Mouse (Mus musculus) heart, adult 9 months (tissue): Measurements from ENCODE around the gene Olfr201.
"Not testable (repeated sequence)": the region's sequence is repeated elsewhere in the genome, so short reads cannot be mapped to it uniquely, and the experiment has no call there.

Experiments
- DNase-seq, 2 experiments: peaks; one replicate each; pipeline ENCODE4 v3.0.0; 2022; ENCODE audit warnings: low spot score in 2 of 2

Olfr201 gene

DNA sequence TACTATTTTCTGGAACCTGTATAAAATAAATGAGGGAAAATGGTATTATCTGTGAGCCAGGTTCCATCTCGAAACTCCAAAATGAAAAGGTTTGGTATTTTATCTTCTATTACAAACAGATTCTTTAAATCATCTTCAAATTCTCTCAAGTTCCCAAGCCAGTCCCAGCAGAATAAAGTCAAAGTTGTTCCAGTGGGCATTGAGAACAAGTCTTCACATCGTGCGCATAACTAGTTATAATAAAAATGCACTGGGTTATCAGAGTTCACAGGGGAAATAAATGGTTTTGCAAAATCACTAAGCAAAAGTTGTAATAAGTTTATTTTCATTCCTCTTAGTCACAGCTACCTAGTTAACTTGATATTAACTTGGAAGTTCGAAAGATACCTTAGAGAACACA, at the start of gene Olfr201:
Gene Olfr201, minus strand, starts transcription at position 101 of the 400 bp plus-strand sequence.
- DNase-seq = not testable (repeated sequence)

DNA sequence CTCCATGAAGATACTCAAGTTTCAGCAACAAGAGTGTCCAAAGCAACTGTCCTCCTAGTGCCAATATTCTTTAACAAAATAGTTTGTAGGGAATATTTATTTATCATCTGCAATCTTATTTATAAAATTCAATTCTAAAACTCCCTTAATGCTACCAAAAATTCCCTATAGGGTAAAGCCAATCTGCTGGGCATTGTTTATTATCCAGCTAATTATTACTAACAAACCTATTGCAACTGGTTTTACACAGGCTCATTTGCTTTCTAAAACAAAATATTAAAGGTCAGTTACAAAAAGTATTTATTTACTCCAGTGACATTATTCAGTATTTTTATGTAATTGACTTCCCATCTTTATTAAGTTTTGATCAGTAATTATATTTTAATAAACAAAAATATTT, 45.7 kb upstream of the Olfr201 start, which contains the start of gene Olfr204:
Gene Olfr204, minus strand, starts transcription at position 101 of the 400 bp plus-strand sequence.
- no peak for DNase-seq

DNA sequence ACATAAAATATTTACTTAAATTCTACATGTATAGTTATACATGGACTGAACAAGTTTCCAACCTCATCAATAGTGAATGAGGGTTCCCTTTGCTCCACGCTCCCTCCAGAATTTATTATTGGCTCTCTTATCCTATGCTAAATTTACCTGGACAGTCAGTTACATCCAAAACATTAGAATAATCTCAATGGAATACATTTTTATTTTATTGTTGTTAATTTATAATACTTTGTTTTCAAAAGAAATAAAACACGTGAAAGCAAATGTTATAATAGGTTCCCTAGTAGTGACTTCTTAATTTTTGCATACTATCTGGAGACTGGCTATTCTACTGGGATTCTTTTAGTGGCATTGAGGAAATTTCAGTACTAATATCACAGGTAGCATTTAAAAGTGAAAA, 26.1 kb upstream of the Olfr201 start, which contains the start of gene Olfr203:
Gene Olfr203, plus strand, starts transcription at position 301 of the 400 bp plus-strand sequence.
- DNase-seq = no peak

DNA sequence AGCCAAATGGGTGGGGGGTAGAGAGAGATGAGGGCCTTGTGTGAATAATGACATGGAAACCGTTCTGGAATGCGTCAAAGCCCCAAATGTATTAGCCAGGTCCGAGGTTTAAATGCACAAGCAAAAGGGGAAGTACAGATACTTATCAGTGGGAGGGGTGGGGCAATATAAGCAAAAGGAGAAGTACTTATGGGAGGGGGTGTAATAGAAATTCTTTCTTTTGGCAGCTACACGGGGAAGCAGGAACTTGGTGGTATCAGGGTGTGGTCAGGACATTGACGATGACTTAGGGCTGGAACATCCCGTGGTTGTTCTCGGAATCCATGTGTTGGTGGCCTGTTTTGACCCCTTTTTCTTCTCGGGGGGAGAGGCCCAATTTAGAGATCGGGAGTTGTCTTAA, 15.1 kb upstream of the Olfr201 start:
- DNase-seq = not testable (repeated sequence)

DNA sequence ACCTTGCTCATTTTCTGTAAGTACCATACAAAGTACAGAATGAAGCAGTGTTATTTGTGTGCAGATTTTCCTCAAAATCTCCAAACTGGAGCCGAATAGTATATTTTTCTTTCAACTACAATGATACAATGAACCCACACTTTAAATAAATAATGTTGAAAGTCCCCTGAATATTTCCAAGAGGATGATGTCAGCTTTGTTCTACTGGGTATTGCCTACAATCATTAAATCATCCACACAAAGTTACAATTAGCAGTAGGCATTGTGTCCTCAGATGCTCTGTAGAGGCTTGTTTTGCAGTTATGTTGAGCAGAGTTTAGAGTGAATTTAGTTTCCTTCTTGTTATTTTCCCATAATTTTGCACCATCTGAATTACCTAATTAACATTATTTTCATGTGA, 14.3 kb upstream of the Olfr201 start, which contains the start of gene Olfr202:
Gene Olfr202, minus strand, starts transcription at position 101 of the 400 bp plus-strand sequence.
- no peak for DNase-seq

DNA sequence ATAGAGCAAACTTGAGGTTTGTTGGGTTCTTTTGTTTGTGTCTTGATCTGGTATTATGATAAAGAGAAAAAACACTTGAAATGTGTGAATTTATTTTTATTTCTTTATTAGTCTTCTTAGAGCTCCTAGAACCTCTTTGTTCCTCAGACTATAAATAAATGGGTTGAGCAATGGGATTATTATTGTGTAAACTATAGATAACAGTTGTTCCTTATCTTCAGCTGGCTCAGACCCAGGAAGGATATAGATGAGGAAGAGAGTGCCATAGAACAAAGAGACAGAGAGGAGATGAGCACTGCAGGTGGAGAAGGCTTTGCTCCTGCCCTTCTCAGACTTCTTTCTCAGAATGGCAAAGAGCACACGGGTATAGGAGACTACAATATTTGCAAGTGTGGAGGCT, 11.0 kb upstream of the Olfr201 start:
- DNase-seq = no peak

DNA sequence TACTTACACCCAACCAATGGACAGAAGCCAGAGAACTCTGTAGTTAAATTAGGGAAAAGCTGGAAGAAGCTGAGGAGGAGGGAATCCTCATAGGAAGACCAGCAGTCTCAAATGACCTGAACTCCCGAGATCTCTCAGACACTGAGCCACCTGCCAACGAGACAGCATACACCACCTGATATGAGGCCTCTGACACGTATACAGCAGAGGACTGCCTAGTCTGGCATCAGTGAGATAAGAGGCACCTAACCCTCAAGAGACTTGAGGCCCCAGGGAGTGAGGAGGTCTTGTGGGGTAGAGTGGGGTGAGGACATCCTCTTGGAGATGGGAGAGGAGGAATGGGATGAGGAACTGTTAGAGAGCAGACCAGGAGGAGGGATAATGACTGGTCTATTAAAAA, 8.1 kb upstream of the Olfr201 start:
- no peak for DNase-seq

DNA sequence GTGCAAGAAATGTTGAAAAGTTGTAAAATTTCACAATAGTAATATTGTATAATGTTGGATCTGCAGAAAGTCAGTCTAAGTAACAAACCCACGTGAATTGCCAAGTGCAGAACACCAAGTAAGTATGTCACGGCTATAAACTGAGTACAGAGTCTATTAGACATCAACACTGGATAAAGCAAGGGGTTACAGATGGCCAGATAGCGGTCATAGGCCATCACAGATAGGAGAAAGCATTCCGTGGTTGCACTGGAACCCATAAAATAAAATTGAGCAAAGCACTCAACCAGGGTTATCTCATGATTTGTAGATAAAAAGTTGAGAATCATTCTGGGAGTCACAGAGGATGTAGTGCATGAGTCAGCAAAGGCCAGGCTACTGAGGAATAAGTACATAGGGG, 3.3 kb downstream of the Olfr201 start:
- not testable (repeated sequence) for DNase-seq

DNA sequence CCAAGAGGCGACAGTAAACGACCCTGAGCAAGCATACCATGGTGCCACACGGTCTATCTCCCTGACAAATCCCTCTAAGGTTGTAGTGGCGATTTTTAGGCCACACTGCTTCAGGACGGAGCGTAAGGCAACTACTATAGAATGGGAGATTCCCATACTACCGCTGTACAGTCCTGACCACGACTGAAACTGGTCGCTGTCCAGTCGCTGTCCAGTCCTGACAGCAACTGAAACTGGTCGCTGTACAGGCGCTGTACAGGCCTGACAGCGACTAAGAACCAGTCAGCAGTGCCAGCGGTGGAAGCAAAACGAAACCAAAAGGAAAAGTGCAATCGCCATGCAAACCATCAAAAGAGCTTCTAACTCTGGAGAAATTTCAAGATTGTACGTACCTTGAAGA, 22.7 kb downstream of the Olfr201 start:
- no peak for DNase-seq

DNA sequence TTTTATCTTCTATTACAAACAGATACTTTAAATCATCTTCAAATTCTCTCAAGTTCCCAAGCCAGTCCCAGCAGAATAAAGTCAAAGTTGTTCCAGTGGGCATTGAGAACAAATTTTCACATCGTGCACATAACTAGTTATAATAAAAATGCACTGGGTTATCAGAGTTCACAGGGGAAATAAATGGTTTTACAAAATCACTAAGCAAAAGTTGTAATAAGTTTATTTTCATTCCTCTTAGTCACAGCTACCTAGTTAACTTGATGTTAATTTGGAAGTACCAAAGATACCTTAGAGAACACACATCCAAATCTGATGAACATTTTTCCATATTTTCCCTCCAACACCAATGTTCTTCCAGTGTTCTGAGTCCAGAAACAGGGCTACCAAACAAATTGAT, 52.8 kb downstream of the Olfr201 start, which contains the start of gene Olfr199:
Gene Olfr199, minus strand, starts transcription at position 101 of the 400 bp plus-strand sequence.
- not testable (repeated sequence) for DNase-seq

DNA sequence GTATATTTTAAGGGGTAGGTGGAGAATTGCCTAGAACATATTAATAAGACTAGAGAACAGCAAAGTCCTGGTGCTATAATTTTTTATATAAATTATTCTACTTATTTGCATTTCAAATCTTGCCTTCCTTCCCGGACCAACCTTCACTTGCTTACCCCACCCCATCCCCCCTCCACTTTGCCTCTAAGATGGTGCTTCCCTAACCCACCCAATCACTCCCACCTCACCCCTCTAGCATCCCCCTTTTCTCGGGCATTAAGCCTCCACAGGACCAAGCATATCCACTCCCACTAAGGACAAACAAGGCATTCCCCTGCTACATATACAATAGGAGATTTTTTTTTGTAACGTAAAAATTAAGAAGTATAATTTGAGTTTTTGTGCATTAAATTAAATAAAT, 54.6 kb downstream of the Olfr201 start:
- DNase-seq = not testable (repeated sequence)
